Mouse (Mus musculus): ENCODE results near the gene Prrt4. TPM values are rescaled to one million over a fixed set of nuclear protein-coding genes. Genes with fewer than 3 reads are reported as not detected.
"Not testable (repeated sequence)": the region's sequence is repeated elsewhere in the genome, so short reads cannot be mapped to it uniquely, and the experiment has no call there.

Prrt4 gene
- not detected in 2 replicates for polyA plus RNA-seq (2015; fragmentation: Nextera tagmentation; extraction: Ambion mirVana)

DNA sequence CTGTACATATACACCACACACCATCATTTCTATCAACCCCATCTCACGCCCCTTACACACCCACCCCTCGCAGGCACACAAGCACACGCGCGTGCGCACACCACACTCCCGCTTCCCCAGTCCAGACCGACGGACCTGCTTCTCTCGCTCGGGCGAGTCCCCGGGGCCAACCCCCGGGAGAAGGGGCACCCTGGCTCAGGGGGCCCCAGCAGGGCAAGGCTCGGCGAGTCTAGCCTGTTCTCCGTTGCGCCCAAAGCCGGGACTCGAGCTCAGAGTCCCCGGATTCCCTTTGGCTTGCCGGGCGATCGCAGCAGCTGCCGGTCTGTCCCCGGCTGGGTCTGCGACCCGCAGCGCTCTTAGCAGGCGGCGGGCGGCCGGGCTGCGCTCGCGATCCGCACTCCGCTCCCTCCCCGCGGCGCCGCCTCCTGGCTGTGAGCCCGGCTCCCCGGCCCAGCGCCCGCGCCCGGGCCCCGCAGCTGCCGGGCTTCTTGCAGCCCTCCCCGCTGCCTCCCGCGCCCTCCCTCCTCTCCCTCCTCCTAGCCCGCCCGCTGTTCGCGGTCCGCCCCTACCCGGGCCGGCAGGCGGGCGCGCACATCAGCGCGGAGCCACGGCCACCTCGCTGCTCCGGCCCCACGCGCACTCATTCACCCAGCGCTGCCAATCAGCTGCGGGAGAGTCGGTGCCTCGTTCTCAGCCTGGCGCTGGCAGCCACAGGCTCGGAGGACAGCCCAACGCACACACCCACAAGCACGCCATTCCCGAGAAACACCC lies at the start of gene Prrt4:
Gene Prrt4, minus strand, starts transcription at position 697 of the 771 bp plus-strand sequence.
- Histone ChIP-seq H3K9ac (replicated peaks) (no peak within 1 kb of the TSS), H3K9me3 (ENCODE audit: low read length) (no peaks in the 10 kb centered on the region), H3K4me2 (ENCODE audit: low read depth, low read length) (peak within 1 kb of the TSS; percentile 81), H3K4me3 (ENCODE audit: low read depth, low read length) (peak within 1 kb of the TSS; percentile 52), H3K27me3 (ENCODE audit: insufficient read depth, low read length) (peaks cover 68% of the 10 kb centered on the region), H3K4me1 (ENCODE audit: insufficient read depth) (no peaks in the 10 kb centered on the region), H3K27ac (ENCODE audit: low read depth) (no peak within 1 kb of the TSS), H3K36me3 (replicated peaks; ENCODE audit: insufficient read depth, low read length) (no peaks in the 10 kb centered on the region)
- no peak for TF ChIP-seq CTCF (IDR thresholded peaks at IDR 0.05; ENCODE audit: low read depth)
- under 1% methylated on average over 60 of the region's 79 CpGs for WGBS (ENCODE audit: insufficient replicate concordance)
- ATAC-seq = no peak
- DNase-seq = no peak

DNA sequence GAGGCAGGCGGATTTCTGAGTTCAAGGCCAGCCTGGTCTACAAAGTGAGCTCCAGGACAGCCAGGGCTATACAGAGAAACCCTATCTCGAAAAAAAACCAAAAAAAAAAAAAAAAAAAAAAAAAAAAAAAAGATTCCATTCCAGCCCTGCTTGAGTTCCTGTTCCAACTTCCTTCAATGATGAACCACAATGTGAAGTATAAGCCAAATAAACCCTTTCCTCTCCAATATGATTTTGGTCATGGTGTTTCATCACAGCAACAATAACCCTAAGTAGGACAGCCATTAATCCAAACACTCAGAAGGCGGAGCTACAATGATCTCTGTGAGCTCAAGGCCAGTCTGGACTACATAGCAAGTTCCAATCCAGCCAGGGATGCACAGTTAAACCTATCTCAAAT lies 38.3 kb upstream of the Prrt4 start:
- H3K4me3 ChIP-seq (ENCODE audit: low read depth, low read length); H3K36me3 ChIP-seq (replicated peaks; ENCODE audit: insufficient read depth, low read length); H3K4me2 ChIP-seq (ENCODE audit: low read depth, low read length); ATAC-seq; H3K9me3 ChIP-seq (ENCODE audit: low read length); H3K27me3 ChIP-seq (ENCODE audit: insufficient read depth, low read length); H3K27ac ChIP-seq (ENCODE audit: low read depth); H3K9ac ChIP-seq (replicated peaks); DNase-seq: not testable (repeated sequence)
- 51% methylated on average over 2 of the region's 3 CpGs for WGBS (ENCODE audit: insufficient replicate concordance)
- peaks cover 13% of the 10 kb centered on the region; the same call in 1 of the 2 replicates for H3K4me1 ChIP-seq (ENCODE audit: insufficient read depth)

GRCm38 (mm10) chr6:29215881-29216501 lies 36.6 kb upstream of the Prrt4 start, which contains the start of gene Impdh1:
TSS of gene Impdh1 (minus strand) at chr6:29216364.
- 1% methylated on average over 55 of the region's 56 CpGs for WGBS (ENCODE audit: insufficient replicate concordance)
- H3K27me3 ChIP-seq (ENCODE audit: insufficient read depth, low read length) = 0 out of 2 replicates have a peak, but pooled peaks cover 7% of the 10 kb centered on the region
- peak; percentile 3; the same call in 1 of the 2 replicates for TF ChIP-seq CTCF (IDR thresholded peaks at IDR 0.05; ENCODE audit: low read depth)
- no peak for TF ChIP-seq EP300 (IDR thresholded peaks at IDR 0.05; ENCODE audit: low read depth)

GRCm38 (mm10) chr6:29215181-29215580 lies 35.8 kb upstream of the Prrt4 start:
- Histone ChIP-seq H3K9me3 (ENCODE audit: low read length) (no peaks in the 10 kb centered on the region), H3K4me1 (ENCODE audit: insufficient read depth) (peaks cover 26% of the 10 kb centered on the region), H3K36me3 (replicated peaks; ENCODE audit: insufficient read depth, low read length) (no peaks in the 10 kb centered on the region), H3K9ac (replicated peaks) (peak overlapping the region; percentile 71), H3K4me2 (ENCODE audit: low read depth, low read length) (peak overlapping the region; percentile 95), H3K27ac (ENCODE audit: low read depth) (no peak overlapping the region), H3K4me3 (ENCODE audit: low read depth, low read length) (peak overlapping the region; percentile 67), H3K27me3 (ENCODE audit: insufficient read depth, low read length) (0 out of 2 replicates have a peak, but pooled peaks cover 7% of the 10 kb centered on the region)
- TF ChIP-seq EP300 (IDR thresholded peaks at IDR 0.05; ENCODE audit: low read depth) = no peak
- TF ChIP-seq CTCF (IDR thresholded peaks at IDR 0.05; ENCODE audit: low read depth) = no peak
- WGBS (ENCODE audit: insufficient replicate concordance) = 9% methylated on average over 9 of the region's 9 CpGs
- DNase-seq (no peak), ATAC-seq (no peak)

More at GRCm38 (mm10) chr6:29215881-29216501, 36.6 kb upstream of the Prrt4 start, which contains the start of gene Impdh1:
- Histone ChIP-seq H3K4me1 (ENCODE audit: insufficient read depth) (peaks cover 26% of the 10 kb centered on the region), H3K4me3 (ENCODE audit: low read depth, low read length) (peak within 1 kb of the TSS; percentile 67), H3K9me3 (ENCODE audit: low read length) (no peaks in the 10 kb centered on the region), H3K4me2 (ENCODE audit: low read depth, low read length) (peak within 1 kb of the TSS; percentile 95), H3K36me3 (replicated peaks; ENCODE audit: insufficient read depth, low read length) (no peaks in the 10 kb centered on the region), H3K9ac (replicated peaks) (peak within 1 kb of the TSS; percentile 71), H3K27ac (ENCODE audit: low read depth) (peak within 1 kb of the TSS; percentile 69)
- ATAC-seq (peak; percentile 71), DNase-seq (peak; percentile 85)

GRCm38 (mm10) chr6:29214776-29215175 lies 35.4 kb upstream of the Prrt4 start:
- H3K4me2 ChIP-seq (ENCODE audit: low read depth, low read length) = peak overlapping the region; percentile 95
- no peak overlapping the region for H3K27ac ChIP-seq (ENCODE audit: low read depth)
- no peaks in the 10 kb centered on the region for H3K36me3 ChIP-seq (replicated peaks; ENCODE audit: insufficient read depth, low read length)
- TF ChIP-seq CTCF (IDR thresholded peaks at IDR 0.05; ENCODE audit: low read depth) = no peak
- no peak for TF ChIP-seq EP300 (IDR thresholded peaks at IDR 0.05; ENCODE audit: low read depth)
- no peaks in the 10 kb centered on the region for H3K9me3 ChIP-seq (ENCODE audit: low read length)
- ATAC-seq (no peak), DNase-seq (no peak)
- H3K9ac ChIP-seq (replicated peaks) = peak overlapping the region; percentile 71; the same call in 1 of the 2 replicates
- 35% methylated on average over 5 of the region's 5 CpGs for whole genome bisulfite sequencing (ENCODE audit: insufficient replicate concordance)
- peaks cover 26% of the 10 kb centered on the region for H3K4me1 ChIP-seq (ENCODE audit: insufficient read depth)
- H3K4me3 ChIP-seq (ENCODE audit: low read depth, low read length) = peak overlapping the region; percentile 67; the same call in 1 of the 2 replicates
- H3K27me3 ChIP-seq (ENCODE audit: insufficient read depth, low read length) = 0 out of 2 replicates have a peak, but pooled peaks cover 7% of the 10 kb centered on the region

GRCm38 (mm10) chr6:29214245-29214644 lies 34.9 kb upstream of the Prrt4 start:
- no peaks in the 10 kb centered on the region for H3K36me3 ChIP-seq (replicated peaks; ENCODE audit: insufficient read depth, low read length)
- no peak overlapping the region; the same call in 1 of the 2 replicates for H3K9ac ChIP-seq (replicated peaks)
- H3K27ac ChIP-seq (ENCODE audit: low read depth) = no peak overlapping the region
- TF ChIP-seq CTCF (IDR thresholded peaks at IDR 0.05; ENCODE audit: low read depth) = no peak
- no peak for TF ChIP-seq EP300 (IDR thresholded peaks at IDR 0.05; ENCODE audit: low read depth)
- H3K9me3 ChIP-seq (ENCODE audit: low read length) = no peaks in the 10 kb centered on the region
- WGBS (ENCODE audit: insufficient replicate concordance) = 16% methylated on average over 1 of the region's 1 CpGs
- H3K27me3 ChIP-seq (ENCODE audit: insufficient read depth, low read length) = 0 out of 2 replicates have a peak, but pooled peaks cover 7% of the 10 kb centered on the region
- H3K4me3 ChIP-seq (ENCODE audit: low read depth, low read length) = no peak overlapping the region
- DNase-seq (peak; percentile 44), ATAC-seq (no peak)
- H3K4me2 ChIP-seq (ENCODE audit: low read depth, low read length) = no peak overlapping the region
- peaks cover 26% of the 10 kb centered on the region for H3K4me1 ChIP-seq (ENCODE audit: insufficient read depth)

Data from liver, postnatal 0 days (tissue).